Mouse (Mus musculus): ENCODE data around the gene Sdf4.

The Sdf4 gene

DNA sequence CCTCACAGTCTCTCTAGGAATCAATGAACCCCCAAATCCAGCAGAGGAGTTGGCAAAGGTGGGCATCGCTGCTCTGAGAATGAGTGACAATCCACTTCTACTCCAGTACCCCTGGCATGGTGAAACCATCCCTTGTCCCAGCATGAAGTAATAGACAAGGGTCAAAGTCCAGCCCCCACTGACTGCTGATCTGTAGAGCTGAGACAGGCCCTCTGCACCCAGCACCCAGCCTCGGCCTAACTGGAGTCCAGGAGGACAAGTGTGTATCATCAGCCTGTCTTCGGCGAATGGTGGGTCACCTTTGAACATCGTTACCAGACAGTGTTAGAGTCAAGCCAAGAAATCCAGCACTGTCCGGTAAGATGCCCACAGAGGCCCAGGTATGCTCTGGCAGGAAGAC lies 61.9 kb downstream of the Sdf4 start:
- DNase-seq (ENCODE audit: low read depth, low spot score) = no peak

DNA sequence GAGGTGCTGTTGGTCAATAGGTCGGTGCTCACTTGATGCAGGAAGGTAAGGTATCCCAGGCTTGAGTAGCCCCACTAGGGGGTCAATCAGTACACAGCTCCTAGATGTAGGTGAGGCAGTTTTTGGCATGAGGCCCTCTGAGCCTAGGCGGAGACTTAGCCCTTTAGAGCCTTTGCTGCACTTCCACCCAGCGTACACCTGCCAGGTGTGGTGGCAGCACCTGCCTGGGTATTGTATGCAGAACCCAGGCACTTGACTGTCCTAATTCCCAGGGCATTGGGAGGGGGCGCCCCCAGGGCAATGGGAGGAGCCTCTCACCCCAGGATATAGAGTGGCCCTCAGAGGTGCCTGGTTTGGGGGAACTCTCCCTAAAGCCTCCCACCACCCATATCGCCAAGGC lies 62.5 kb downstream of the Sdf4 start:
- no peak for DNase-seq (ENCODE audit: low read depth, low spot score)

DNA sequence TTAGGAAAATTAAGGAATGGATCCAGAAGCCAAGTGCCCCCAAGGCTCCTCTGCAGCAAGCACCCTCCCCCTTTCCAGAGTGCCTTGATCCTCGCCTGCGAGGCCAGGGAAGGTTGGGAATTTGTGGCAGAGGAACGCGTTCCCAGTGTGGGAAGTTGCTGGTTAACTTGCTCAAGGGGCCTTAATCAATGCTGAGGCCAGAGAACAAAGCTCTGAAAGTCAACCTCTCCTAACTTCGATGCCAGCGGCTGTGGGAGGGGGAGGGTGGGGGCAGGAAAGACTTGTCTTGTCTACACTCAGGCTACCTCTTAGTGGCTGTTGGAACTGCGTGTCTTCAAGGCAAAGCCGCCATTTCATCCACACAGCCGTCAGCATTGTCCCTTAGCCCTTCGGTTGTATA lies 65.0 kb downstream of the Sdf4 start:
- DNase-seq (ENCODE audit: low read depth, low spot score) = no peak

DNA sequence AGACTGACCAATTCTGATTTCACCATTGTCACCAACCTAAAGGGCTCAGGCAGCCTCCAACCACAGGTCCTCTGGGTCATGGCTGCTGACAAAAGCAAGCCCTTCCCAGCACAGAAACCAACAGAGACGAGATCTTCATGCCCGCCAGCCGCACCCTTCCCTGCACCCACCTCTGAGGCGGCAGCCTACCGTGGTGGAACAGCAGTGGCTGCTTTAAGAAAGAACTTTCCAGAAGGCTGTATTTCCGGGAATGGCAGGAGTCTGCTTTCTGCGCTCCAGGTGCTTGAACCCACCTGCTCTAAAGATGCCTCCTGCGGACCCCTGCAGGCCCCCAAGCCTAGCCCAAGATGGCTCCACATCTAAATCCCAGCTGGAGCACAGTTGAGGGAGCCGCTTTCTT lies 66.2 kb downstream of the Sdf4 start:
- DNase-seq (ENCODE audit: low read depth, low spot score) = no peak

DNA sequence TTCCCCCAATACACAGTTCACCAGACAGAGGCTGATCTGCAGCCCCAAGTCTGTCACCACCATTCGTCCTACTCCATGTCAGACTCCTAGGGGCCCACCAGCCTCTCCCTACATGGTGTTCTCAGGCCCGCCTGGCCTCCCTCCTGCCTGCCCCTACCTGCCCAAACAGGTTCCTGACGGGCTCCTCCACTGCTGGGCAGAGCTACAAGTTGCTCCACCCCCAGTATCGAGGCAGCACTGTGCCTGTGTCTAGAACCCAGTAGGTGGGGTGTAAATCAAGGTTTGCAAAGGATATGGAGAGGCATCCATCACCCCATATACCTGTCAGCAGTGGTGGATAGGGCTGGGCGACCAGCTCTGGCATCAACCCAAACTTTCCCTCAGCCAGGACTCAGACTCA lies 66.6 kb downstream of the Sdf4 start, which contains the start of gene Ttll10:
Gene Ttll10, minus strand, starts transcription at position 154 of the 400 bp plus-strand sequence.
- no peak for DNase-seq (ENCODE audit: low read depth, low spot score)

DNA sequence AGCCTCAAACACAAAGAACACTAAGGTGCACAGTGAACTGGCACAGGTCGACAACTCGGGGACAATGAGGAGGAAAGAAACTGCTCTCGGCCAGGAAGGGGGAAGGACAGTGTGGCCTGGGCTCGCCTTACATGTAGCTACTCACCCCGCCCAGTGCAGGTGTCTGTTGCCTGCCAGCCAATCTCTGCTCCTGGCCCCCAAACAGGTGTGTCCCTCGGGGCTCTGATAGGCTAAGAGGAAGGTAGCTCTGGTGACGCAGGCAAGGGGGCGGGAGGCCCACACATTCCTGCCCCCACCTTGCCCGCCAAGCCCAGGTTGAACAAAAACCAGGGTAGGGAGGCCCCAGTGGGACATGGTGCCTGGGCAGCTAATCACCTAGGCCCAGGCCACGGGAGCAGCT lies 67.0 kb downstream of the Sdf4 start:
- DNase-seq (ENCODE audit: low read depth, low spot score) = no peak
